Mouse (Mus musculus): ENCODE measurements around the gene Bcl6. TPM values are rescaled to one million over a fixed set of nuclear protein-coding genes. Genes with fewer than 3 reads are reported as not detected.

Gene Bcl6
- total and polyA plus RNA-seq, 3 experiments, result 0.20 to 0.60 (median 0.25) TPM

DNA sequence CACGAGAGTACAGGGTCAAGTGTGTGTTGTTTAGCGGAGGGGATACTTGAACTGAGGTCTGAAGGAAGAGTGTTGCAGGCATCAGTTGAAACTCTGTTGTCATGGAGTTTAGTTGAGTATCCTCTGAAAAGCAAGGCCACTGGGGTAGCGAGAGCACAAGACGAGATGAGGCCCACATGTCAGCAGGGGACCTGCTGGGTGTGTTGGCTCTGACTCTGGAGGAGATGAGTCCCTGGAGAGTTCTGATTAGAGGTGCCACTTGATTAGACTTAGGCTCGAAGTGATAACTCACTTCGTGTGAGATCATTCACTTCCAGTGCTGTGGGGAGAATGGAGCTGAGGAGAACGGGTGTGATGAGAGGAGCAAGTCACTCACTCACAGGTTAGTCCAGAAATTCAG, 36.8 kb upstream of the Bcl6 start:
- H3K4me2 ChIP-seq (ENCODE audit: insufficient read depth, low read depth, poor library complexity, severe bottlenecking), result no peak overlapping the region
- no peak overlapping the region for H3K4me3 ChIP-seq (replicated peaks in 1 of 3; ENCODE audit: low read depth in 2 of 3, low read length in 2 of 3, poor library complexity in 1 of 3)
- dilution Hi-C loops (cut with MboI; ENCODE audit: extremely low pct_ligation_motif_present, extremely low pct_unique_long_range_greater_than_20kb, low sequenced_read_pairs), result no loop called here
- H3K27ac ChIP-seq (ENCODE audit: insufficient read depth, low read depth), result no peak overlapping the region
- H3K79me2 ChIP-seq (replicated peaks; ENCODE audit: control insufficient read depth, extremely low read depth, insufficient read depth, poor library complexity, severe bottlenecking), result no peaks in the 10 kb centered on the region
- no peaks in the 10 kb centered on the region for H3K4me1 ChIP-seq (ENCODE audit: control insufficient read depth in 1 of 2, insufficient read depth in 2 of 2)
- in situ Hi-C loops (cut with MboI; ENCODE audit: low pct_ligation_motif_present, low pct_unique_long_range_greater_than_20kb, low sequenced_read_pairs), result no loop called here
- no peak overlapping the region for H3K9ac ChIP-seq (ENCODE audit: insufficient read depth, low read depth)
- TF ChIP-seq MAX (IDR thresholded peaks at IDR 0.05; ENCODE audit: low read length) (no peak), POLR2A (IDR thresholded peaks at IDR 0.05; ENCODE audit: low read depth, low read length) (no peak), PAX5 (IDR thresholded peaks at IDR 0.05; ENCODE audit: low read length) (no peak), MEF2A (IDR thresholded peaks at IDR 0.05; ENCODE audit: borderline replicate concordance, low read depth, low read length) (no peak), NRF1 (IDR thresholded peaks at IDR 0.05; ENCODE audit: low read depth, low read length) (no peak), TBP (conservative IDR thresholded peaks at IDR 0.05; ENCODE audit: low read depth, low read length) (no peak), BHLHE40 (IDR thresholded peaks at IDR 0.05; ENCODE audit: low read depth, low read length) (no peak), IRF4 (IDR thresholded peaks at IDR 0.05; ENCODE audit: low read depth, low read length) (no peak), ZNF384 (IDR thresholded peaks at IDR 0.05; ENCODE audit: low read depth, low read length) (no peak), USF1 (IDR thresholded peaks at IDR 0.05; ENCODE audit: low read depth, low read length) (no peak), MXI1 (IDR thresholded peaks at IDR 0.05; ENCODE audit: low read depth, low read length) (no peak), HCFC1 (IDR thresholded peaks at IDR 0.05; ENCODE audit: low read depth, low read length) (no peak), CHD2 (IDR thresholded peaks at IDR 0.05; ENCODE audit: low read length) (no peak), NELFE (IDR thresholded peaks at IDR 0.05; ENCODE audit: low read depth, low read length) (no peak), ELF1 (IDR thresholded peaks at IDR 0.05; ENCODE audit: low read depth, low read length) (no peak)
- H3K27me3 ChIP-seq (replicated peaks), result peaks cover 2% of the 10 kb centered on the region
- DNase-seq (ENCODE audit: extremely low read depth), result no peak
- no peaks in the 10 kb centered on the region for H3K9me3 ChIP-seq (replicated peaks; ENCODE audit: low read length)
- no peaks in the 10 kb centered on the region for H3K36me3 ChIP-seq (replicated peaks in 1 of 2; ENCODE audit: control insufficient read depth in 1 of 2, insufficient read depth in 1 of 2, low read length in 1 of 2)

- DNase-seq (ENCODE audit: extremely low read depth), result no peak
- Histone ChIP-seq H3K4me3 (replicated peaks in 1 of 3; ENCODE audit: low read depth in 2 of 3, low read length in 2 of 3, poor library complexity in 1 of 3) (no peak overlapping the region), H3K4me2 (ENCODE audit: insufficient read depth, low read depth, poor library complexity, severe bottlenecking) (no peak overlapping the region), H3K27me3 (replicated peaks) (peaks cover 2% of the 10 kb centered on the region), H3K9ac (ENCODE audit: insufficient read depth, low read depth) (no peak overlapping the region), H3K79me2 (replicated peaks; ENCODE audit: control insufficient read depth, extremely low read depth, insufficient read depth, poor library complexity, severe bottlenecking) (no peaks in the 10 kb centered on the region), H3K36me3 (replicated peaks in 1 of 2; ENCODE audit: control insufficient read depth in 1 of 2, insufficient read depth in 1 of 2, low read length in 1 of 2) (no peaks in the 10 kb centered on the region), H3K4me1 (ENCODE audit: control insufficient read depth in 1 of 2, insufficient read depth in 2 of 2) (no peaks in the 10 kb centered on the region), H3K27ac (ENCODE audit: insufficient read depth, low read depth) (no peak overlapping the region), H3K9me3 (replicated peaks; ENCODE audit: low read length) (no peaks in the 10 kb centered on the region)
- in situ Hi-C loops (cut with MboI; ENCODE audit: low pct_ligation_motif_present, low pct_unique_long_range_greater_than_20kb, low sequenced_read_pairs) (no loop called here), dilution Hi-C loops (cut with MboI; ENCODE audit: extremely low pct_ligation_motif_present, extremely low pct_unique_long_range_greater_than_20kb, low sequenced_read_pairs) (no loop called here)
- TF ChIP-seq ELF1 (IDR thresholded peaks at IDR 0.05; ENCODE audit: low read depth, low read length), result no peak
- no peak for TF ChIP-seq TCF12 (IDR thresholded peaks at IDR 0.05; ENCODE audit: low read depth, low read length)
- no peak for TF ChIP-seq ZC3H11A (IDR thresholded peaks at IDR 0.05; ENCODE audit: low read depth, low read length)
- no peak for TF ChIP-seq EP300 (IDR thresholded peaks at IDR 0.05; ENCODE audit: low read length)
- no peak for TF ChIP-seq CTCF (conservative IDR thresholded peaks at IDR 0.05 in 1 of 2, IDR thresholded peaks at IDR 0.05 in 1 of 2; ENCODE audit: low read depth in 2 of 2, low read length in 2 of 2)
- TF ChIP-seq MYC (IDR thresholded peaks at IDR 0.05; ENCODE audit: low read depth, low read length), result no peak
- TF ChIP-seq POLR2AphosphoS2 (IDR thresholded peaks at IDR 0.05; ENCODE audit: low read depth, low read length), result no peak
- no peak for TF ChIP-seq HCFC1 (IDR thresholded peaks at IDR 0.05; ENCODE audit: low read depth, low read length)
- TF ChIP-seq PAX5 (IDR thresholded peaks at IDR 0.05; ENCODE audit: low read length), result no peak
- no peak for TF ChIP-seq SIN3A (IDR thresholded peaks at IDR 0.05; ENCODE audit: low read length)
- no peak for TF ChIP-seq RCOR1 (conservative IDR thresholded peaks at IDR 0.05; ENCODE audit: low read depth, low read length)
- TF ChIP-seq MAZ (IDR thresholded peaks at IDR 0.05; ENCODE audit: low read depth, low read length), result no peak
- TF ChIP-seq IRF4 (IDR thresholded peaks at IDR 0.05; ENCODE audit: low read depth, low read length), result no peak
- no peak for TF ChIP-seq USF2 (conservative IDR thresholded peaks at IDR 0.05; ENCODE audit: low read depth, low read length)
- no peak for TF ChIP-seq JUN (IDR thresholded peaks at IDR 0.05; ENCODE audit: insufficient read depth, low read depth, low read length)
- no peak for TF ChIP-seq ZKSCAN1 (IDR thresholded peaks at IDR 0.05; ENCODE audit: borderline replicate concordance, low read depth, low read length)
- no peak for TF ChIP-seq MXI1 (IDR thresholded peaks at IDR 0.05; ENCODE audit: low read depth, low read length)
Observed at GRCm38 (mm10) chr16:24022605-24023004, 34.0 kb upstream of the Bcl6 start.
